7 mouse cellular contexts compared by ENCODE assay signal in genomic region chr16:91044270-91045182, GRCm38 (mm10). TPM values are rescaled to one million over a fixed set of nuclear protein-coding genes. Genes with fewer than 3 reads are reported as not detected.
DNase-seq lines count a peak whose midpoint lies in the region; ATAC-seq and TF ChIP-seq lines count a peak whose summit lies in the region.

TSS of gene Paxbp1 (minus strand) at chr16:91044543.

- intact Hi-C loops in left cerebral cortex, postnatal 4 days (cut with DNase I), result no loop called here

- H3K4me3 ChIP-seq in embryonic facial prominence, embryonic 10.5 days, result peak within 1 kb of the TSS; percentile 86
- H3K4me3 ChIP-seq in intestine, postnatal 0 days (ENCODE audit: low read depth, low read length), result peak within 1 kb of the TSS; percentile 96
- H3K4me3 ChIP-seq in midbrain, embryonic 12.5 days, result peak within 1 kb of the TSS; percentile 98
- H3K4me3 ChIP-seq in small intestine, adult 2 months (ENCODE audit: low read depth, low read length), result peak within 1 kb of the TSS; percentile 89

- peak; percentile 75 for TF ChIP-seq POLR2A in small intestine, adult 2 months (IDR thresholded peaks at IDR 0.05; ENCODE audit: low read depth, low read length)

- H3K27ac ChIP-seq in embryonic facial prominence, embryonic 10.5 days (replicated peaks), result peak within 1 kb of the TSS; percentile 96
- peak within 1 kb of the TSS; percentile 93 for H3K27ac ChIP-seq in intestine, postnatal 0 days (ENCODE audit: low read depth, low read length)
- H3K27ac ChIP-seq in midbrain, embryonic 12.5 days (replicated peaks), result peak within 1 kb of the TSS; percentile 95
- peak within 1 kb of the TSS; percentile 86 for H3K27ac ChIP-seq in small intestine, adult 2 months (ENCODE audit: insufficient read depth, low read depth, low read length)

- DNase-seq in adrenal gland, postnatal 10 days, result peak; percentile 100
- peak; percentile 100 for DNase-seq in embryonic facial prominence, embryonic 10.5 days (ENCODE audit: low spot score)
- peak; percentile 94 for DNase-seq in gonadal fat pad, adult 2 months (ENCODE audit: low read depth)
- peak; percentile 100 for DNase-seq in left cerebral cortex, postnatal 4 days

- WGBS in embryonic facial prominence, embryonic 10.5 days, result 2% methylated on average over 70 of the region's 70 CpGs
- under 1% methylated on average over 69 of the region's 70 CpGs for WGBS in intestine, postnatal 0 days
- 1% methylated on average over 68 of the region's 70 CpGs for WGBS in midbrain, embryonic 12.5 days
- WGBS in small intestine, adult 2 months, result 1% methylated on average over 70 of the region's 70 CpGs

- peaks cover 23% of the 10 kb centered on the region for H3K36me3 ChIP-seq in embryonic facial prominence, embryonic 10.5 days (replicated peaks)
- H3K36me3 ChIP-seq in intestine, postnatal 0 days (ENCODE audit: control insufficient read depth, insufficient read depth), result 0 out of 2 replicates have a peak, but pooled peaks cover 7% of the 10 kb centered on the region
- H3K36me3 ChIP-seq in midbrain, embryonic 12.5 days, result peaks cover 15% of the 10 kb centered on the region
- H3K36me3 ChIP-seq in small intestine, adult 2 months (ENCODE audit: control insufficient read depth, insufficient read depth, low read length), result peaks cover 1% of the 10 kb centered on the region; the same call in 1 of the 2 replicates

- peak within 1 kb of the TSS; percentile 83 for H3K4me2 ChIP-seq in intestine, postnatal 0 days (replicated peaks; ENCODE audit: low read depth)
- peak within 1 kb of the TSS; percentile 73 for H3K4me2 ChIP-seq in midbrain, embryonic 12.5 days (replicated peaks)

- H3K9me3 ChIP-seq in embryonic facial prominence, embryonic 10.5 days, result no peaks in the 10 kb centered on the region
- no peaks in the 10 kb centered on the region for H3K9me3 ChIP-seq in intestine, postnatal 0 days (ENCODE audit: control insufficient read depth)
- no peaks in the 10 kb centered on the region for H3K9me3 ChIP-seq in midbrain, embryonic 12.5 days

- peak; percentile 99 for TF ChIP-seq CTCF in intestine, postnatal 0 days (IDR thresholded peaks at IDR 0.05; ENCODE audit: low read depth)
- TF ChIP-seq CTCF in small intestine, adult 2 months (IDR thresholded peaks at IDR 0.05; ENCODE audit: extremely low read depth, insufficient read length, insufficient replicate concordance, low read depth, low read length), result peak; percentile 88

- H3K27me3 ChIP-seq in embryonic facial prominence, embryonic 10.5 days (replicated peaks; ENCODE audit: low read depth, poor library complexity, severe bottlenecking), result 0 out of 2 replicates have a peak, but pooled peaks cover 4% of the 10 kb centered on the region
- no peaks in the 10 kb centered on the region for H3K27me3 ChIP-seq in intestine, postnatal 0 days (replicated peaks; ENCODE audit: control insufficient read depth, insufficient read depth, low read length)
- no peaks in the 10 kb centered on the region for H3K27me3 ChIP-seq in midbrain, embryonic 12.5 days
- H3K27me3 ChIP-seq in small intestine, adult 2 months (ENCODE audit: control insufficient read depth, insufficient read depth, low read length), result no peaks in the 10 kb centered on the region

- peak; percentile 96 for ATAC-seq in intestine, postnatal 0 days
- ATAC-seq in midbrain, embryonic 12.5 days (ENCODE audit: low FRiP score, low read depth), result peak; percentile 96

- peak within 1 kb of the TSS; percentile 96 for H3K9ac ChIP-seq in intestine, postnatal 0 days (ENCODE audit: low read depth, low read length)
- H3K9ac ChIP-seq in midbrain, embryonic 12.5 days (replicated peaks), result peak within 1 kb of the TSS; percentile 98

- H3K4me1 ChIP-seq in embryonic facial prominence, embryonic 10.5 days, result peaks cover 18% of the 10 kb centered on the region
- no peaks in the 10 kb centered on the region for H3K4me1 ChIP-seq in intestine, postnatal 0 days (replicated peaks; ENCODE audit: control insufficient read depth, insufficient read depth, low read length)
- peaks cover 14% of the 10 kb centered on the region for H3K4me1 ChIP-seq in midbrain, embryonic 12.5 days
- H3K4me1 ChIP-seq in small intestine, adult 2 months (ENCODE audit: control insufficient read depth, insufficient read depth, insufficient read length, low read length), result peaks cover 9% of the 10 kb centered on the region

RNA-seq across cellular contexts. Expression of gene Paxbp1, which starts in this region (rescaled TPM):
- 10 to 100 TPM; 35.3 to 55.6 TPM for total RNA-seq in adrenal gland, postnatal 10 days (2021)
- polyA plus RNA-seq in embryonic facial prominence, embryonic 10.5 days (2016; fragmentation: Nextera tagmentation; extraction: Ambion mirVana), result 66.9 and 79.2 TPM in 2 replicates
- polyA plus RNA-seq in gonadal fat pad, adult 2 months (2012; rRNA removed), result 21.7 and 28.9 TPM in 2 replicates
- polyA plus RNA-seq in intestine, postnatal 0 days (2015; fragmentation: Nextera tagmentation; extraction: Ambion mirVana), result 17.3 and 19.1 TPM in 2 replicates
- 10 to 100 TPM; 91.2 to 94.8 TPM for total RNA-seq in left cerebral cortex, postnatal 4 days (2021)
- polyA plus RNA-seq in midbrain, embryonic 12.5 days (2016; fragmentation: Nextera tagmentation; extraction: Ambion mirVana), result 114 and 118 TPM in 2 replicates
- polyA plus RNA-seq in small intestine, adult 2 months (2012; rRNA removed), result 2.9 and 7.3 TPM in 2 replicates

Comparison
In these comparisons a context has a peak if more than half of its experiments do, and no peak if none do; other contexts are left out.
1. Peak in every context shown above with its lines: DNase-seq, ATAC-seq, H3K4me3 ChIP-seq and H3K27ac ChIP-seq.